Mouse (Mus musculus) embryo, embryonic 10 days (tissue): Measurements from ENCODE around the gene Katna1.
A peak's percentile ranks its signal among the peaks of the same experiment; 100 is the strongest.
"Not testable (repeated sequence)": the region's sequence is repeated elsewhere in the genome, so short reads cannot be mapped to it uniquely, and the experiment has no call there.

ENCODE experiments used
- DNase-seq: peaks from one replicate; pipeline ENCODE4 v3.0.0-alpha.2; 2015; ENCODE audit warnings: low spot score

The Katna1 gene

DNA sequence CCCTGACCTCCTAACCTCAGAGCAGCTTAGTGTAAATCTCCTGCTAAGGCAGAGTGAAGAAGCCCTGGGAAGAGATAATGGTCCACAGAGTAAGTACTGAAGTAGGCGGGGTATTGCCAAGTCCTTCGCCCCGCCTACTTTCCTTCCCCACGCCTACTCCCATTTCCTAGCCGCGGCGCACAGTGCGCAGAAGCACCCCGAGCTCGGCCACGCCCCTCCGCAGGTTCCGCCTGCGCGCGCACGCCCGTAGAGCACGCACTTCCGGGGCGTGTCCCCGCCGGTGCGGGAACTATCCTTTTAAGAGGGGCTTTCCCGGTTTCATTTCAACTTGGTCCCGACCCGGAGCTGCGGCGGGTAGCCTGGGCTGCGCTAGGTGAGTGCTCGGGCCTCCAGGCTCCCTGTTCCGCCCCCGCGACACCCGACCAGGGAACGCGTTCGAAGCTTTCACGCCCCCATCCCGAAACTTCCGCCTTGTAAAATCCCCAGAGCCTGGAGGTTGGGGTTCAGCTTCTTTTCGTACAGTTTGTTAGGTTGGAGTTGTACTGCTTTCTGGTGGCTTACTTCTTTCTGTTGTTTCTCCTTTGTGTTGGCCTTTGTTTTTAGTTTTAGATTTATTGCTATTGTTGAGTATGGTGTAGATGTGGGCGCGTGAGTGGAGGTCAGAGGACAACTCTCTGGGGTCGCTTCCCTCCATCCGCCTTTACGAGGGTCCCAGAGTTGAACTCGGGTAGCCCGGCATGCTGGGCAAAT lies at the start of gene Katna1:
Gene Katna1 (plus strand): TSS at position 250 of the 750 bp plus-strand sequence.
- DNase-seq: peak; percentile 99

DNA sequence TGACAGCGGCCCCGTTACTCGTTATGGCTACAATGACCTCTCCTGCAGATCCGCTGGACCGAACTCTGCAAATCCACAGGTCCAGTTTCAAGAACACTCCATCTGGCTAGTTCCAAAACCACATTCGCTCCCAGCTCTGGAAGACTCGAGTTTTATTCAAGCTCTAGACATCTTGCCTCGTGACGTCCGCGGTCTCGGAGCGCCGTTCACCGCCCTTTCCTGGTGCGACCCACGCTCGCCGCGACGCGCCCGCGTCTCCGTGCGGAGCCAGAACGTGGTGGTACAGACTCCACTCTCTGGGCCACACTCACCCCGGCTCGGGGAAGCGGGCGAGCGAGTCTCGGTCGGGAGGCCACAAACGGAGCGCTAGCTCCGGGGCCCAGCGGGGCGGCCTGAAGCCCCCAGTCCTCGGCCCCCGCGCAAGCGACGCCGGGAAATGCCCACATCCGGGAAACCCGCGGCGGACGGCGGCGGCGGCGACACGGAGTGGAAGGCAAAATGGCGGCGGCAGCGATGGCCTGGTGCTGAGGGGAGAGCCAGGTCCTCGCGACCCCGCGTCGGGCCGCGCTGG lies 45.0 kb upstream of the Katna1 start, which contains the start of the genes Pcmt1 and Lats1:
Gene Pcmt1 (minus strand): TSS at position 406 of the 571 bp plus-strand sequence.
Gene Lats1 (plus strand): TSS at position 484 of the 571 bp plus-strand sequence.
- peak; percentile 86 for DNase-seq

DNA sequence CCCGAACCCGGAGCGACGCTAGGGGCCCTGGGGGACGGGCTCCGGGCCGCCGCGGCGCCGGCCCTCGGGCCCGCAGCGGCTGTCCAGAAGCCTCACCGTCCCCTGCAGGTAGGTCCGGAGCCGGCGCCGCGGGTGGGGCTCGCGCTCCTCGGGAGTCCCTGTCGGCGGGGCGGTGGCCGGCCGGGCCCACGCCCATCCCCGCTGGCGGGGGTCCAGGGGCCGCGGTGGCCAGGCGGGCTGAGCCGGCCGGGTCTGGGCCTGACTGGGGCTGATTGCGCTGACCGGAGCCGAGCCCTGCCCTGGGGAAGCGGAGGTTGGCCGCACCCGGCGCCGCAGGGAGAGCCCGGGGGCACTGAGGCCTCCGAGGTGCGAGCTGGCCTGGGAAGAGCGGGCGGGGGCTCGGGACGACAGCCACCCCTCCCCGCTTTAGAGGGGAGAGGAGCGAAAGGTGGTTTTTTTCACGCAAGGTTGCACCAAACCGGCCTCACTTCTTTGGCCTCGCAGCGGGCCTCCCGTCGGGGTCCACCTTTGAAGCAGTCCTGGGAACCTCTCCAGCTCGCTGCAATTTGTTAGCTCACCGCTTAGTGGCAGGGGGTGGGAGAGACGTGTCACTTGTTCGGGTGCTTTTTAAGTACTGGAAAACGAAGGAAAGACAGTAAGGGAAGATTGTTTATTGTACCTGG lies 44.3 kb upstream of the Katna1 start:
- peak; percentile 71 for DNase-seq

DNA sequence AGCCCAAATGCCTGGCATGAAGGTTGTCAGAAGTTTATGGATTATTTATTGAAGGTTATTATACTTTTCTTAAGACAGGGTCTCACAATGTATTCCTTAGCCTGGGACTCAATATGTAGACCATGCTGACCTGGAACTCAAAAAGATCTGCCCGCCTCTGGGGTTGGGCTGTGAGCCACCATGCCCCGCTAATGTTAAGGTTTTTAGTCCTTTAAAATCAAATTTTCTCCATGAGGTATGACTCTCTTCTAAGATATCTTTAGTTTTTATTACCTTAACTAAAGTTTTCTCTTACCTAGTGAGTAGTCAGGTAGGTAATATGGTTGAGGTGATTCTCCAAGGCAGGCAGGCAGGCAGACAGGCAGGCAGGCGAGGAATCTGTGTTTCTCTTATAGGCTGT lies 43.6 kb upstream of the Katna1 start:
- DNase-seq: no peak

DNA sequence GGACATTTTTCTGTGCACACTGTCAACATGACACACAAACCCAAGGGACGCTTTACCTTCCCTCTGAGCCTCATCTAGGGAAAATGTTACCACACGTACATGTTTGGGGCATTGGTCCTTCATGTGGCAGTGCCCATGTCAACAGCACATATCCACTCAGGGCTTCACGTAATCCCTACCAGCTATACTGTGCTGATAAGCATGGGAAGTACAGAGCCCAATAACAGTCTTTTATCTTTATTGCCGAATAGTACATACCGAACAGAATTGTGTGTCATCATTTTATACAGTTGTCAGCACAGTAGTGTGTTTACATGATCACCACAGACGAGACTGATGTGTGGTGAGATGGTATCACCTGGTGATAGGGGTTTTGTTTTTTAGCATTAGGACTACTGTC lies 38.9 kb upstream of the Katna1 start:
- DNase-seq: no peak

DNA sequence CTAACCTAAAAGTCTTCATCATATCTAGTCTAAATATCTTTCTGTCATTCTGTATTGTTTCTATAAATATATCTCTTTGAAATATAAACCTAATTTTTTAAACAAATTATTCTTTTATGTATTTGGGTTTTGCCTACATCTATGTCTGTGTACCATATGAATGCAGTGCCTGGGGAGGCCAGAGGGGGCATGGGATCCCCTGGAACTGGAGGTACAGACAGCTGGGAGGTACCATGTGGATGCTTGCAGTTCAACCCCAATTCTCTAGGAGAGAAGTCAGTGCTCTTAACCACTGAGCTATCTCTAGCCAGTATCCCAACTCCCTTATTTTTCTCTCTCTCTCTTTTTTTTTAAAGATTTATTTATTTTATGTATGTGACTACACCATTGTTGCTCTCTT lies 30.5 kb upstream of the Katna1 start:
- DNase-seq: no peak

DNA sequence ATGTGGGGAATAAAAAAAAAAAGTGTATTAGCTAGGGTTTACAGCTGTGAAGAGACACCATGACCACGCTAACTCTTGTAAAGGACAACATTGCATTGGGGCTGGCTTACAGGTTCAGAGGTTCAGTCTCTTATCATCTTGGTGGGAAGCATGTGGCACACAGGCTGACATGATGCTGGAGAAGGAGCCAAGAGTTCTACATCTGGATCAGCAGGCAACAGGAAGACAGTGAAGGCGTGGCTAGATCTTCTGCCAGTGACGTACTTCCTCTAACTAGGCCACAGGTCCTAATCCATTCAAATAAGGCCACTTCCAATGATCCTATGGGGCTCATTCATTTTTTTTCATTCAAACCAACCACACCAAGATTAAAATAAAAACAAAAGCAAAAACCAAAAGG lies 25.7 kb upstream of the Katna1 start:
- no peak for DNase-seq

DNA sequence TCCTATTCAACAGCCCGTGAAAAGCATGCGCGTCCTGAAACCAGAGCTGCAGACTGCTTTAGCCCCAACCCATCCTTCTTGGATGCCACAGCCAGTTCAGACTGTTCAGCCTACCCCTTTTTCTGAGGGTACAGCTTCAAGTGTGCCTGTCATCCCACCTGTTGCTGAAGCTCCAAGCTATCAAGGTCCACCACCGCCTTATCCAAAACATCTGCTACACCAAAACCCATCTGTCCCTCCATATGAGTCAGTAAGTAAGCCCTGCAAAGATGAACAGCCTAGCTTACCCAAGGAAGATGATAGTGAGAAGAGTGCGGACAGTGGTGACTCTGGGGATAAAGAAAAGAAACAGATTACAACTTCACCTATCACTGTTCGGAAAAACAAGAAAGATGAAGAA lies 23.2 kb upstream of the Katna1 start:
- no peak for DNase-seq

DNA sequence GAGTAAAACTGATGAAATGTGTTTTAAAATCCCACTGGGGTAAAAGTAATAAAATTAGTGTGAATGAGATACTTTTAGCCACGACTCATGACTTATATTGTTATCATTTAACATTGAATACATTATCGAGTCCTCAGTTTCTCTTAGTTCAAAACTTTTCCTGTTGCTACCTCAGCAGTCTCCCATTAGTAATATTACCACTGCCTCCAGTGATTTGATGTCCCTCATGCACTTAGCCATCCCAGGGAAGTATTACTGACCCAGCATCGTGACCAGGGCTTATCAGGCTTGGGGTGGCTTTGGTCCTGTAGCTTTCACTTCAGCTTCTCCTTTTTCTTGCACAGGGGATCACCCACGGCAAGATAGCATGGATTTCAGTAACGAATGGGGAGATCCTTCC lies 15.7 kb upstream of the Katna1 start:
- DNase-seq: no peak

DNA sequence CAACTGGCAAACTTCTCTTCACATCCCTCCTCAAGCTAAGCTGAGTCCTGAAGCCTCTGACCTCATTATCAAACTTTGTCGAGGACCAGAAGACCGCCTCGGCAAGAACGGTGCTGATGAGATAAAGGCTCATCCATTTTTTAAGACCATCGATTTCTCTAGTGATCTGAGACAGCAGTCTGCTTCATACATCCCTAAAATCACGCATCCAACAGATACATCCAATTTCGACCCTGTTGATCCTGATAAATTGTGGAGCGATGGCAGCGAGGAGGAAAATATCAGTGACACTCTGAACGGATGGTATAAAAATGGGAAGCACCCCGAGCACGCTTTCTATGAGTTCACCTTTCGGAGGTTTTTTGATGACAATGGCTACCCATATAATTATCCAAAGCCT lies 13.3 kb upstream of the Katna1 start:
- DNase-seq: no peak

DNA sequence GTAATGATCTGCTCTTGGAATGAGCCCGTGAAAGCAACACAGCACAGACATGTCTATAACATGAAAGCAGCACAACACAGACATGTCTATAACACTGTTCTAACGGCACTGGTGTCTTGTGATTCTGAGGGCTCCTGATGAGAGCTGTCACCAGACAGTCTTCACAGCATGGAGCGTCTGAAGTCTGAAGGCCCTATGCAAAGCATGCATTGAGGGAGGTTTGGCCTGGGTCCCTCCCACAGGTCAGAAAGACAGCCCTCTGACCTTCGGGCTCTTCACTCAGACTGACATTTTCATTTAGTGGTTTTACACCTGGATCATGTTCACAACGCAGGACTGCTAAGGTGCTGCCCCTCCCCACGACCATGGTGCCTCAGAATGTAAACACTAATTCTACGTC lies 10.7 kb upstream of the Katna1 start:
- DNase-seq: no peak

DNA sequence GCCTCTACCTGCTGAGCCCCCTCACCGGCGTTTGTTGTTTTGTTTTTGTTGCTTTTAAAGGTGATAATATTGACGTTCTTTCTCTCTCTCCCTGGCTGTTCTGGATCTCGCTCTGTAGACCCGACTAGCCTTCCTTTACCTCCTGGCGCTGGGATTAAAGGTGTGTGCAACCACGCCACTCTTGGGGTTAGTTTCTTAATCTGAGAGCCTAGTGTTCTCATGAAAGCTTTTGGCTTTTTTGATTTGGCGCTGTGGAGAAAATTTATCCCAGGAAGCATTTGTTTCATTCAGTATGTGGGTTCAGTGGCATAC lies 657 bp downstream of the Katna1 start:
- DNase-seq: no peak

DNA sequence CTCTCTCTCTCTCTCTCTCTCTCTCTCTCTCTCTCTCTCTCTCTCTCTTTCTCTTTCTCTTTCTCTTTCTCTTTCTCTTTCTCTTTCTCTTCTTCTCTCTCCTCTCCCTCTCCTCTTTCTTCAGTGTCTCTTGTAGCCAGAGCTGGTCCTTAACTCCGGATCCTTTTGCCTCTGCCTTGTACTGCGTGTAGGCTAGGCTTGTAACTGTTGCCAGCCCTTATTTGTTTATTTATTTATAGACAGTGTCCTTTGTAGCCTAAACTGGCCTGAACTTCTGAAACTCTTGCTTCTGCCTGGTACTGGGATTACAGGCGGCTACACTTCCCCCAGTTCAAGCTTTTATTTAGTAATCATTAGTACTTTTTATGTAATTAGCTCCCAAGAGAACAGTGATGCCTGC lies 1.2 kb downstream of the Katna1 start:
- DNase-seq: no peak

DNA sequence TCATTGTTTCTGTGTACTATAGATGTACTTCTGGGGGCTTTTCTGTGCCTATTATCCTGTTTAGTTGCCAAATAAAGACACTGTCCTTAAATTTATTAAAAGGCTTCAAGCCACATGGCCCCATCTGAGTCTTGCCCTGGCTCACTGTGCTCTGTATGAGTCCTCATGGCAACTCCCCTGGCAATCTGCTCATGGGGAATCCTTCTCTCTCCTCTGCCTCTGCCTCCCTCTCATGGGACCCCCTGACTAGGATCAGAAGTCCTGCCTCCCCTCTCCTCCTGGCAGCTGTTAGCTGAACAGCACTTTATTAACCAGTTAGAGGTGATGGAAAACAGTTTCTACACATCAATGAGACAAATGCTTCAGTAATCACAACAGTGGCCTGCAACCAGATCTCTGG lies 5.8 kb downstream of the Katna1 start:
- no peak for DNase-seq

DNA sequence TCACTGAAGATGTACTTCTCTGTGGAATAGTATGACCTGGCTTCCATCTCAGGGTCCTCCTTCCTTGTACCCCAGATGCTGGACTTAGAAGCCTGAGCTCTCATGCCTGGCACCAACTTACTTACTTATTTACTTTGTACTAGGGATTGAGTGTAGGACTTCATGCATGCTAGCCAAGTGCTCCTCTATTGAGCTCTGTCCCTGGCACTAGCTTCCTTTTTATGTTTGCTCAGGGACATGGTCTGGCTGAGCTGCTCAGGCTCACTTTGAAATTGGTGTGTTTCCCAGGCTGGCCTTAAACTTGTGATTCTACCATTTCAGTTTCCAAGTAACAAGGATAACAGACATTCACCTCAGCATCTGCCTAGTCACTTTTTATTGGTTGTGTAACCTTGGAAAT lies 11.3 kb downstream of the Katna1 start:
- no peak for DNase-seq

DNA sequence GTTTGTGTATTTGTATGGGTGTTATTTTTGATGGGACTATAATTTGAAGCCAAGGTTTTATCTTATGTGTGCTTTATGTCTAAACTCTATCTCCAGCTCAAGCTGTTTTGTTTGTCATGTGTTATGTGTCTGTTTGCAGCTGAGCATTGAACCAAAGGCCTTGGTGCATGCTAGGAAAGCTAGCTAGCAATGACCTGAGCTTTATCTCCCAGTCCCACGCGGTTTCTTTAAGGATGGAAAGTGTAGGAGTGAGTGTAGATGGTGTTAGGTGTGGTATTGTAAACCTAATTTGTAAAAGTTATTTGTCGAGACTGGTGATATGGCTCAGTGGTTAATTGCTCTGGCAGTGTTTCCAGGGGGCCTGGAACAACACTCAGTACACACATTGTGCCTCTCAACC lies 12.1 kb downstream of the Katna1 start:
- no peak for DNase-seq

DNA sequence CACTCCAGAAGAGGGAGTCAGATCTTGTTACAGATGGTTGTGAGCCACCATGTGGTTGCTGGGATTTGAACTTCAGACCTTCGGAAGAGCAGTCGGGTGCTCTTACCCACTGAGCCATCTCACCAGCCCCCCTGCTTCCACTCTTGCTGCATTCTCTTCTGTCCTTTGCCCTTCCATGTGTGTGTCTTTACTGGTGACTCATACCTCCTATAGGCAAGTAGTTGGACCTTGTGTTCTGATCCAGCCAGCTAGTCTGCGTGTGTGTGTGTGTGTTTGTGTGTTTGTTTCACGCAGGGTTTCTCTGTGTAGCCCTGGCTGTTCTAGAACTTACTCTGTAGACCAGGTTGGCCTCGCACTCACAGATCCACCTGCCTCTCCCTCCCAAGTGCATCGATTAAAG lies 19.7 kb downstream of the Katna1 start:
- DNase-seq: not testable (repeated sequence)

DNA sequence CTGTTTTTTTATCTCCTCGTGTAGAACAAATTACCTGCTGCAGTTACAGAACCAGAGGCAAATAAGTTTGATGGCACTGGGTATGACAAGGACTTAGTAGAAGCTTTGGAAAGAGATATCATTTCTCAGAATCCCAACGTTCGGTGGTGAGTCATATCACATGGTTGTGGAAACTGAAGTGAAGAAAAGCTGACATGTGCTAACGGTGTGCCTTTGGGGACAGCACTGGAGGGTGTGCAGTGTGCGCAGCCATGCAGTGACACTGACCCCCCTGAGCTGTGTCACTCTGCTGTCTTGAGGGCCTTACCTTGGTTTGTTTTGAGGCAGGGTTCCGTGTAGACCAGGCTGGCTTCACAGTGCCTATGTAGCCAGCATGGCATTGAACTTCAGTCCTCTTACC lies 23.0 kb downstream of the Katna1 start:
- DNase-seq: no peak

DNA sequence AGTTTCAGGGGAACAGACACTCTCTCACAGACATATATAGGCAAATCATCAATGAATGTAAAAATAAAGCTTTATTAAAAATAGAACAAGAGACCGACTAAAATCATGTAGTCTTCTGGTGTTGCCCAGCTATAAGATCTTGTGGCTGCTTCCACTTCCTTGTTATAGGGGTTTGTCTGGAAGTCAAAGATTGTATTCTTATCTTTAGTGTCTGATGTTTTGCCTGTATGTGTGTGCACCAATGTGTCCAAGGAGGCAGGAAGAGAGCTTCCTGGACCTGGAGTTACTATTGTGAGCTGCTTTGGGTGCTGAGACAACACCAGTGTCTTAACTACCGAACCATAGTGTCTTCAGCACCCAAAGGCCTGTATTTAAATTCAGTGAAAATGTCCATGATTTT lies 31.7 kb downstream of the Katna1 start:
- DNase-seq: no peak

DNA sequence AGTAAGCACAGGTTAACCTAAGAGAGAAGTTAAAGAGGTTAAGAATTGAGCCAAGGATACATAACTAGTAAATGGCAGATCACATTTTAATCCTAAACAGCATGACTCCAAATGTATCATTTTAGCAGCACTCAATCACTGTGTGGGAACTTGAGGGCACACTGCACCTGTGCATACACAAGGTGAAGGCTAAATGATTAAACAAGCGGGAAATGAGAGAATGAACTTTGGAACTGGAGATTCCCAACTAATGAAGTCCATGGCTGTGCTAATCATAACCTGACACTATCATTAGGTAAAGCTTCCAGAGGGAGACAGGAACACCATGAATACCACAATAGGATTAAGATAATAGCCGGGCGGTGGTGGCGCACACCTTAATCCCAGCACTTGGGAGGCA lies 46.5 kb downstream of the Katna1 start:
- DNase-seq: no peak

DNA sequence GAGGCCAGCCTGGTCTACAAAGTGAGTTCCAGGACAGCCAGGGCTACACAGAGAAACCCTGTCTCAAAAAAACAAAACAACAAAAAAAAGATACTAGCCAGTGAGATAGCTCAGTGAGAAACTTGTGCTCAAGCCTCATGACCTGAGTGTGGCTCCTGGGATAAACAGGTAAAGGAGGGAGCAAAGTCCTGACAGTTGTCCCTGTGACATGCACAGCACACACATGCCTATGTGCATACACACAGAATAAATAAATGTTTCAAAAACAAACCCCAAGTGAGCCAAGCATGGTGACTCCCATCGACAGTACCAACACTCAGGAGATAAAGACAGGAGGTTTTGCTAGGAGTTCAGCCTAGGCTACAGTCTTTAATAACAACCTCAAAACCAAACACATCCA lies 47.0 kb downstream of the Katna1 start:
- no peak for DNase-seq

DNA sequence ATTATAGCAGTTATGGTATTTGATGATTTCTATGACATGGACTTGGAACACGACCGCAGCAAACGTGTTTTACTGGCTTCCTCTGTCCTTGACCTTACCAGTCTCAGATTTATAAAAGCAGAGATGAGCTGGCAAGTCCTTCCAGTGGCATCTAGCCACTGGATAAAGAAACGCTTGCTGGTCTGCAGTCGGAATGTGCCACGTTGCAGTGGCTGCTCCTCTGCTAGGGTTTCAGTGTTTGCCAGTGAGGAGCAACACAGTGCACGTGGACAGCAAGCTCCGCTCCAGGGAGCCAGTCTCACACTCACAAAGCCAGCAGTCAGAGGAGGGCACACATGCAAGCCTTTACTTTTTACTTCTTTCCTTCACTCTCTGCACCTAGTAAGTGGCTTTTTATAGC lies 49.6 kb downstream of the Katna1 start:
- no peak for DNase-seq

DNA sequence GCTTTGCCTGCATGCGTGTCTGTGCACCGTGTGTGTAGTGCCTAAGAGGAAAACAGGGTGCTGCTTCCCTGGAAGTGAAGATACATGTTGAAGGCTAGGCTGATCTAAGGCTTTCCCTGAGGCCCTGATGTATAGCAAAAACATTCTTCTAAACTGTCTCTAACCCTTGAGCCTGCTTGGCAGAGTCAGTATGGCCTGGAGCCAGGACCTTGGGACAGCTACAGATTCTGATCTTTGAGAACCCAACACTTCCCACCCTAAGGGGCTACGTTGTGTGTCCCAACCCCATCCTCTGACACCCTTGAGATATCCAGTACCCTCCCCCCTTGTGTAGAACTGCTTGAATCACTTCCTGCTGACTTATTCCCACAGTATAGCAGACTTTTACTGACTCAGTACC lies 52.6 kb downstream of the Katna1 start:
- DNase-seq: no peak
